Mouse (Mus musculus): ENCODE data around the gene Map10. TPM values are rescaled to one million over a fixed set of nuclear protein-coding genes. Genes with fewer than 3 reads are reported as not detected.

The Map10 gene
- polyA plus RNA-seq, 1 experiment from 2014 or later = 0.78 TPM

DNA sequence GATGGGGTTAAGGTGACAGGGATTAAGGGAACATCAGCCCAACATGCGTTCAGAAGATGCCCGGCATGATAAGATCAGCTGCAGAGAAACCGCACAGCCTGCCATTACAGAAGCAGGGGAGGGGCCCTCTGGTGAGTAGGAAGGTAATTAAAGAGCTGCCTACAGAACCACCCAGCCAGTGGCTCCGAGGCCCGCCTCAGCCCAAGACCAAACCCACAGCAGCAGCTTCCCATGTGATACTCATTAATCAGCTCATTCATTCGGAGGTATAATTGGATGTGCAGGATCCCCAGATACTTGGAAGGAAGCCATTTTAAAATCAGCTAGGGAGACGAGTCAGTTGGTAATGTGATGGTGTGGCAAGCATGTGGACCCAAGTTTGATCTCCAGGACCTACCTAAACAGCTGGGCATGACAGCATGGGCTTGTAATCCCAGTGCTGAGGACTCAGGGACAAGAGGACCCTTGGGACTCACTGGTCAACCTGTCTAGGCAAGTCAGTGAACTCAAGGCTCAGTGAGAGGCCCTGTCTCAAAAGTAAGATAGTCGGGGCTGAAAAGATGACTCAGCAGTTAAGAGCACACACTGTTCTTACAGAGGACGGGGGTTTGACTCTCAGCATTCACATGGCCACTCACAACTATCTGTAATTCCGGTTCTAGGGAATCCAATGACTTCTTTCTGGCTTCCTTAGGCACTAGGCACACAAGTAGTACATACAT lies 23.7 kb upstream of the Map10 start:
- Histone ChIP-seq H3K27me3 (ENCODE audit: control insufficient read depth, insufficient read depth, low read depth, low read length) (no peaks in the 10 kb centered on the region), H3K9ac (ENCODE audit: low read depth, low read length) (no peak overlapping the region), H3K27ac (ENCODE audit: low read length) (no peak overlapping the region), H3K4me3 (ENCODE audit: low read depth, low read length) (no peak overlapping the region), H3K4me2 (ENCODE audit: low read depth, low read length) (no peak overlapping the region), H3K36me3 (ENCODE audit: control insufficient read depth, insufficient read depth) (no peaks in the 10 kb centered on the region), H3K4me1 (ENCODE audit: control insufficient read depth, low read depth, low read length) (no peaks in the 10 kb centered on the region), H3K9me3 (replicated peaks; ENCODE audit: control insufficient read depth, low read length) (no peaks in the 10 kb centered on the region)
- no peak for ATAC-seq (ENCODE audit: low read depth)
- WGBS (ENCODE audit: insufficient replicate concordance) = 52% methylated on average over 10 of the region's 10 CpGs

DNA sequence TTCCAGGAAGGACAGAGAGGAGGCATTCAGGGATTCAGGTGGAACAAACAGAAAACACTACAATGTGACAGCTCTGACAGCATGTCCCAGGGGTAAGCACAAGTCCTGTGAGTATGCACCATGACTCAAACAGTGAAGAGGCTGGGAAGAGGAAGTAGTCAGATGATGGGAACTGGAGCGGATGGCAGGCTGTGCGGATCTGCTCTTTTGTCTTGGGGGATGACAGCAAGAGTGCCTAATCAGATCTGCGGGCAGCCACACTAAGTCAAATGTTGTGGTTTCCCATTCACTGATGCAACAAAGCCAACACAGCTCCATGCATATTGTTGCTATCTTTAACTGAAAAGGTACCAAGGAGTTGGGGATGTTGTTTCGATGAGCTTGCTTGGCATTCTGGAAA lies 20.2 kb upstream of the Map10 start:
- no peak overlapping the region for H3K4me2 ChIP-seq (ENCODE audit: low read depth, low read length)
- no peak for ATAC-seq (ENCODE audit: low read depth)
- H3K9me3 ChIP-seq (replicated peaks; ENCODE audit: control insufficient read depth, low read length) = no peaks in the 10 kb centered on the region
- no peak overlapping the region for H3K9ac ChIP-seq (ENCODE audit: low read depth, low read length)
- H3K36me3 ChIP-seq (ENCODE audit: control insufficient read depth, insufficient read depth) = no peaks in the 10 kb centered on the region
- no peak overlapping the region for H3K27ac ChIP-seq (ENCODE audit: low read length)
- WGBS (ENCODE audit: insufficient replicate concordance) = 17% methylated on average over 4 of the region's 4 CpGs
- no peaks in the 10 kb centered on the region for H3K27me3 ChIP-seq (ENCODE audit: control insufficient read depth, insufficient read depth, low read depth, low read length)
- H3K4me1 ChIP-seq (ENCODE audit: control insufficient read depth, low read depth, low read length) = no peaks in the 10 kb centered on the region
- H3K4me3 ChIP-seq (ENCODE audit: low read depth, low read length) = no peak overlapping the region

DNA sequence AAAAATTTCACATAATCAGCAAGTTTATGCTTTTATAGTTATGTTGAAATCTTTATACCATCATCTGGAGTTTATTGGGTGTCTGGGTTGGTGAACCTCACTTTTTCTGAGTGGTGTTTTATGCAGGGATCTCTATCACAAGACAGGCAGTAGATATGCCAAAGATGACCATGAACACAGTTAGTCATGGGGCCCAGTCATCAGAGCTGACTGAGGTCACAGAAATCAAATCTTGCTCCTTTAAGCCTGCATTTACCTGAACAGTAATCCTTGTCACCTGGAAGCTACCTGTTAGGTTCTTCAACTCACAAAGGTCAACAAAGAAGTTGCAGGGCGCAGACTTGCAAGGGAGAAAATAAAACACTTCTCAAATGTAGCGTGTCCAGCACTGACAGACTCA lies 14.8 kb upstream of the Map10 start:
- 74% methylated on average over 2 of the region's 2 CpGs for WGBS (ENCODE audit: insufficient replicate concordance)
- Histone ChIP-seq H3K27ac (ENCODE audit: low read length) (no peak overlapping the region), H3K4me2 (ENCODE audit: low read depth, low read length) (no peak overlapping the region), H3K9ac (ENCODE audit: low read depth, low read length) (no peak overlapping the region), H3K9me3 (replicated peaks; ENCODE audit: control insufficient read depth, low read length) (no peaks in the 10 kb centered on the region), H3K36me3 (ENCODE audit: control insufficient read depth, insufficient read depth) (no peaks in the 10 kb centered on the region), H3K4me1 (ENCODE audit: control insufficient read depth, low read depth, low read length) (no peaks in the 10 kb centered on the region), H3K4me3 (ENCODE audit: low read depth, low read length) (no peak overlapping the region), H3K27me3 (ENCODE audit: control insufficient read depth, insufficient read depth, low read depth, low read length) (no peaks in the 10 kb centered on the region)
- no peak for ATAC-seq (ENCODE audit: low read depth)

DNA sequence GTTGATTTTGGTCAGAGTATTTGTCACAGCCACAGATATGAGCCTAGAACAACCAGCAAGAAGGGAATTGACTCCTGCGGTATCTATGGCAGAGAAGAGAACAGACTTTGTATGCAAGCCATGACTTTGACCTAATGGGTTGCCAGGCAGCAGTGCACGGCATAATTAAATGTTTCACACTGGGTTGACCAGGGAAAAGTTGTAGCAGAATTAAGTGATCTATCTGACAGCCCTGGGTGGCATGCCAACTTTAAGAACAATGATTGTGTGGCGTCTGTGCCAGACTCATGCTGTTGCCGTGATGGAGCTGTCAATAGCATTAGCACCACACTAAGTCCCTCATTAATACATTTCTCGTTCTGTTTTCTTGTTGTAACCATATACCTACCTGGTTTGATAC lies 11.1 kb upstream of the Map10 start:
- Histone ChIP-seq H3K4me1 (ENCODE audit: control insufficient read depth, low read depth, low read length) (no peaks in the 10 kb centered on the region), H3K27me3 (ENCODE audit: control insufficient read depth, insufficient read depth, low read depth, low read length) (no peaks in the 10 kb centered on the region), H3K36me3 (ENCODE audit: control insufficient read depth, insufficient read depth) (no peaks in the 10 kb centered on the region), H3K9ac (ENCODE audit: low read depth, low read length) (no peak overlapping the region), H3K4me2 (ENCODE audit: low read depth, low read length) (no peak overlapping the region), H3K4me3 (ENCODE audit: low read depth, low read length) (no peak overlapping the region), H3K27ac (ENCODE audit: low read length) (no peak overlapping the region), H3K9me3 (replicated peaks; ENCODE audit: control insufficient read depth, low read length) (no peaks in the 10 kb centered on the region)
- no peak for ATAC-seq (ENCODE audit: low read depth)
- WGBS (ENCODE audit: insufficient replicate concordance) = 68% methylated on average over 5 of the region's 5 CpGs

DNA sequence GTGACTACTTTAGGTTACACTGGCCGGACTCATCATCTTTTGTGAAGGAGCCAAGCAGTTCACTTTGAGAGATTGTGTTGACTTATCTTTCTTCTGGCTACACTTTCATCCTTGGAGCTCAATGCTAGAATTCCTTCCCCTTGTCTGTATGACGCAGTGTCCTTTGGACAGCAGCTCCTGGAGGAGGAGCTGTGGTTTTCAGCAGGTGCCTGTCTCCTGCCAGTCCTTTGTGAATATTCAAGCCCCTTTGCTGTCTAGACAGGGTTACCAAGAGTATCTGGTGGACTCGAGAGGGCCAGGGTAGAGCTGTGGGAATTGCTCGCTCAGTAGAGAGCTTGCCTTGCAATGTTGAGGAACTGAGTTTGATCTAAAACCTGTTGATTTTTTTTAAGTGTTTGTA lies 10.7 kb upstream of the Map10 start:
- no peaks in the 10 kb centered on the region for H3K4me1 ChIP-seq (ENCODE audit: control insufficient read depth, low read depth, low read length)
- no peaks in the 10 kb centered on the region for H3K9me3 ChIP-seq (replicated peaks; ENCODE audit: control insufficient read depth, low read length)
- no peak overlapping the region for H3K4me2 ChIP-seq (ENCODE audit: low read depth, low read length)
- H3K27me3 ChIP-seq (ENCODE audit: control insufficient read depth, insufficient read depth, low read depth, low read length) = no peaks in the 10 kb centered on the region
- no peak overlapping the region for H3K9ac ChIP-seq (ENCODE audit: low read depth, low read length)
- no peak for ATAC-seq (ENCODE audit: low read depth)
- no peaks in the 10 kb centered on the region for H3K36me3 ChIP-seq (ENCODE audit: control insufficient read depth, insufficient read depth)
- H3K27ac ChIP-seq (ENCODE audit: low read length) = no peak overlapping the region
- H3K4me3 ChIP-seq (ENCODE audit: low read depth, low read length) = no peak overlapping the region
- 57% methylated on average over 4 of the region's 4 CpGs for WGBS (ENCODE audit: insufficient replicate concordance)

DNA sequence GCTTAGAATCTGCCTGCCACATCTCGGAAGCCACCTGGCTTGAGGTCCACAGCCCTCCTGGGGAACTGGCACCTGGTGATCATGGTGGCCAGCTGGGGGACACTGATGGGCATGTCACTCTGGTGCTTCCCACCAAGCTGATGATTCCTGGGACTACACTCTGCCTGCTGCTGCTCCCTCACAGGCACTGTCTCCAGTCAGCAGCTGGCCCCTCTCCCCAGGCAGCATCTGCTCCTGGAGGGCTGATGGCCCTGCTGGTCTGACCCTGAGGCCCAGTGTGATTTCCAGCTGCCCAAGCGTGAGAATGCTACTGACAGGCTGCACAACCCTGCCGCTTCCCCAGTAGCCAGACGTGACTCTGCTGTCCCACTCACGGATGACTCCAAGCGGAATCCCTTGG lies 9.2 kb upstream of the Map10 start:
- 75% methylated on average over 6 of the region's 6 CpGs for WGBS (ENCODE audit: insufficient replicate concordance)

DNA sequence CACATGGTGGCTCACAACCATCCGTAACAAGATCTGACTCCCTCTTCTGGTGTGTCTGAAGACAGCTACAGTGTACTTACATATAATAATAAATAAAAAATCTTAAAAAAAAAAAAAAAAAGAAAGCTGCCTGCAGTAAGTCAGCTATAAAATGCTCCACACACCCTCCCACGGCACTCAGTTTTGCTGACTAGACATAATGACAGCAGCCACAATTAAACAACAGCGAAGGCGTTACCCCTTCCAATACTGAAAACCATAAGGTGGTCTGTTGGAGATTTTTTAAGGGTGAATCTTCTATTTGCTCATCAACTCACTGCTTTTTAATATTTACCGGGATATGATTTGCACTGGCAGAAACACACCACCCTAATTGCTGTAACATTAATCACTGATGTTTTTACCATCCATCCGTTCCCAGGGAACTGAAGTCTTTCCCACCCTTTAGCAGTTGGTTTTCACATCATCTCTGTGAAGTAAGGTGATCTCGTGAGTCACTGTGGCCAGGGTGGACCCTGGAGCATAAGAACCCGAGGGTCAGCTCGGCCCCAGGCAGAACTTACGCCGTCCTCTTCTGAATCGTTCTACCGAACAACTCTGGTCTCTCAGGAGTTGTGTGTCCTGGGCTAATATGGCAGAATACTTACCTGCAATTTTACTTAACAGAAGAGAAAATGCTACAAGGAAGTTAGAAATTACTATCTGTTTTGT lies 7.5 kb upstream of the Map10 start:
- H3K4me2 ChIP-seq (ENCODE audit: low read depth, low read length) = no peak overlapping the region
- H3K36me3 ChIP-seq (ENCODE audit: control insufficient read depth, insufficient read depth) = no peaks in the 10 kb centered on the region
- H3K4me3 ChIP-seq (ENCODE audit: low read depth, low read length) = no peak overlapping the region
- no peak for ATAC-seq (ENCODE audit: low read depth)
- H3K9ac ChIP-seq (ENCODE audit: low read depth, low read length) = no peak overlapping the region
- H3K9me3 ChIP-seq (replicated peaks; ENCODE audit: control insufficient read depth, low read length) = no peaks in the 10 kb centered on the region
- H3K27ac ChIP-seq (ENCODE audit: low read length) = no peak overlapping the region
- H3K4me1 ChIP-seq (ENCODE audit: control insufficient read depth, low read depth, low read length) = no peaks in the 10 kb centered on the region
- H3K27me3 ChIP-seq (ENCODE audit: control insufficient read depth, insufficient read depth, low read depth, low read length) = no peaks in the 10 kb centered on the region
- 77% methylated on average over 12 of the region's 13 CpGs for WGBS (ENCODE audit: insufficient replicate concordance)

More for the DNA sequence above, 9.2 kb upstream of the Map10 start:
- H3K9me3 ChIP-seq (replicated peaks; ENCODE audit: control insufficient read depth, low read length) = no peaks in the 10 kb centered on the region
- H3K9ac ChIP-seq (ENCODE audit: low read depth, low read length) = no peak overlapping the region
- H3K27ac ChIP-seq (ENCODE audit: low read length) = no peak overlapping the region
- H3K4me1 ChIP-seq (ENCODE audit: control insufficient read depth, low read depth, low read length) = no peaks in the 10 kb centered on the region
- H3K36me3 ChIP-seq (ENCODE audit: control insufficient read depth, insufficient read depth) = no peaks in the 10 kb centered on the region
- no peaks in the 10 kb centered on the region for H3K27me3 ChIP-seq (ENCODE audit: control insufficient read depth, insufficient read depth, low read depth, low read length)
- no peak overlapping the region for H3K4me2 ChIP-seq (ENCODE audit: low read depth, low read length)
- no peak for ATAC-seq (ENCODE audit: low read depth)
- H3K4me3 ChIP-seq (ENCODE audit: low read depth, low read length) = no peak overlapping the region

DNA sequence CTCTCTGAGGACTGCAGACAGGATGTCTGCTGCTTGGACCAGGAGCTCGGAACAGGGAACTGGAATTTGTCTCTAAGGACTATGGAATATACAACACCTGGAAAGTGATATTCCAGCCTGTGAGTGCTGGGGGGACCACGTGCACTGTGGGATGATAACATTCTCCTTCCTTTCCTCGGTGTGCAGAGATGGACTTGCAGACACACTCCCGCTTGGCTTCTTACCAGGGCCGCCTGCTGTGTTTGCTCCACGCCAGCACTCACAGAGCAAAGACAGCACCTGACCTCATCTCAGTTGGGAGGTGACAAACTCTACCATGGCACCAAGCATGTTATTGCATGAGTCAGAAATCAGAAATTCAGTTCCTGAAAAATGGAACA lies 7.0 kb upstream of the Map10 start:
- no peaks in the 10 kb centered on the region for H3K4me1 ChIP-seq (ENCODE audit: control insufficient read depth, low read depth, low read length)
- H3K27me3 ChIP-seq (ENCODE audit: control insufficient read depth, insufficient read depth, low read depth, low read length) = no peaks in the 10 kb centered on the region
- no peaks in the 10 kb centered on the region for H3K9me3 ChIP-seq (replicated peaks; ENCODE audit: control insufficient read depth, low read length)
- H3K9ac ChIP-seq (ENCODE audit: low read depth, low read length) = no peak overlapping the region
- H3K27ac ChIP-seq (ENCODE audit: low read length) = no peak overlapping the region
- no peak overlapping the region for H3K4me3 ChIP-seq (ENCODE audit: low read depth, low read length)
- WGBS (ENCODE audit: insufficient replicate concordance) = 59% methylated on average over 6 of the region's 6 CpGs
- no peak for ATAC-seq (ENCODE audit: low read depth)
- H3K36me3 ChIP-seq (ENCODE audit: control insufficient read depth, insufficient read depth) = no peaks in the 10 kb centered on the region
- H3K4me2 ChIP-seq (ENCODE audit: low read depth, low read length) = no peak overlapping the region

DNA sequence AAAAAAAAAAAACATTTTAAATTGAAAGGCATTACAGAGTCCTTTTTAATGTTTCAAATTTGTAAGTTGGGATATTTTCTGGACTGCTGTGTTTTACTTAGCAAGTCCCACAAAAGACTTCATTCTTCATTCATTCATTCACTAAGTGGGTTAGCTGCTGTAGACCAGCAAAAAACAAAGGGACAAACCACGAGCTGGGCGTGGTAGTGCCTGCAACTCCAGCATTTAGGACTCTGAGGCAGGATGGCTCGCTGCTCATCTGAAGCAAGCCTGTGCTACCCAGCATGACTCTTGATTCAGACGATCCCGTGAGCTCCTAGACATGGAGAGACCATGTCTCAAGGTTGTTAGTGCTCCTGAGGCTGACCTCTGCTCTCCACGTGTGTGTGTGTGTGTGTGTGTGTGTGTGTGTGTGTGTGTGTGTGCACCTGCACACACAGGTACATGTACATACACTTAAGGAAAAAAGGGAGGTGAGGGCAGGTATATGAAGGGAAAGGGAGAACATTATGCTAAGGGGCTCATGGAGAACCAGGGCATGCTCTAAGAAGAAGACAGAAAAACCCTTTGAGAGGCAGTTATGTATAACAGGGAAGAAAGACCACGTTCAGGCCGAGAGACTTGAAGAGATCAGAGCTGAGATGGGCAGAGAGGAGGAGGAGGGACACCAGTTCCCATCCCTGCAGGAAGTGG lies 4.3 kb upstream of the Map10 start:
- no peak overlapping the region for H3K27ac ChIP-seq (ENCODE audit: low read length)
- no peaks in the 10 kb centered on the region for H3K36me3 ChIP-seq (ENCODE audit: control insufficient read depth, insufficient read depth)
- H3K4me3 ChIP-seq (ENCODE audit: low read depth, low read length) = no peak overlapping the region
- H3K9ac ChIP-seq (ENCODE audit: low read depth, low read length) = no peak overlapping the region
- 46% methylated on average over 8 of the region's 8 CpGs for WGBS (ENCODE audit: insufficient replicate concordance)
- no peak for ATAC-seq (ENCODE audit: low read depth)
- no peaks in the 10 kb centered on the region; the same call in 1 of the 2 replicates for H3K9me3 ChIP-seq (replicated peaks; ENCODE audit: control insufficient read depth, low read length)
- H3K4me2 ChIP-seq (ENCODE audit: low read depth, low read length) = no peak overlapping the region
- H3K4me1 ChIP-seq (ENCODE audit: control insufficient read depth, low read depth, low read length) = peaks cover 5% of the 10 kb centered on the region; the same call in 1 of the 2 replicates
- no peaks in the 10 kb centered on the region; the same call in 1 of the 2 replicates for H3K27me3 ChIP-seq (ENCODE audit: control insufficient read depth, insufficient read depth, low read depth, low read length)

Measured in liver, embryonic 16.5 days (tissue).